Mouse (Mus musculus): ENCODE measurements at regions not wholly inside any gene's neighbourhood (a gene's known extent, or its start where the extent isn't known, plus 50 kb on each side); places are given as distances from the start of the nearest gene placed in this dataset.

GRCm38 (mm10) chr9:101404441-101405081, 153.0 kb upstream of the Ppp2r3a start:
- Histone ChIP-seq H3K36me3 (ENCODE audit: control insufficient read depth in 1 of 2, insufficient read depth in 2 of 2, low read length in 2 of 2) (no peaks in the 10 kb centered on the region), H3K27ac (ENCODE audit: control insufficient read depth, low read depth, low read length) (no peak overlapping the region), H3K9me3 (replicated peaks; ENCODE audit: insufficient read depth, low read length) (no peaks in the 10 kb centered on the region), H3K9ac (ENCODE audit: control insufficient read depth, low read depth, low read length, poor library complexity, severe bottlenecking) (no peak overlapping the region), H3K79me2 (ENCODE audit: control insufficient read depth, insufficient read depth, low read length, poor library complexity) (no peaks in the 10 kb centered on the region), H3K4me3 (ENCODE audit: control insufficient read depth in 1 of 2, insufficient read depth in 1 of 2, low read depth in 2 of 2, low read length in 2 of 2) (no peak overlapping the region), H3K4me1 (ENCODE audit: control insufficient read depth in 1 of 2, insufficient read depth in 2 of 2, low read length in 2 of 2) (no peaks in the 10 kb centered on the region), H3K27me3 (ENCODE audit: control insufficient read depth in 1 of 2, insufficient read depth in 2 of 2, low read length in 2 of 2) (no peaks in the 10 kb centered on the region)
- DNase-seq (ENCODE audit: low read depth, low spot score): no peak
- TF ChIP-seq GATA1 (IDR thresholded peaks at IDR 0.05; ENCODE audit: low read depth, low read length): no peak
- TF ChIP-seq CHD2 (IDR thresholded peaks at IDR 0.05; ENCODE audit: low read length): no peak
- TF ChIP-seq MEF2A (IDR thresholded peaks at IDR 0.05; ENCODE audit: extremely low read depth, insufficient replicate concordance, low read depth, low read length, poor library complexity, severe bottlenecking): no peak
- TF ChIP-seq MYB (IDR thresholded peaks at IDR 0.05; ENCODE audit: low read depth, low read length): no peak
- no peak for TF ChIP-seq ELF1 (IDR thresholded peaks at IDR 0.05; ENCODE audit: low read depth, low read length)
- no peak for TF ChIP-seq NELFE (IDR thresholded peaks at IDR 0.05; ENCODE audit: low read depth, low read length)
- TF ChIP-seq ZC3H11A (IDR thresholded peaks at IDR 0.05; ENCODE audit: low read depth, low read length): no peak
- no peak for TF ChIP-seq ZMIZ1 (IDR thresholded peaks at IDR 0.05; ENCODE audit: low read depth, low read length)
- no peak for TF ChIP-seq USF1 (IDR thresholded peaks at IDR 0.05; ENCODE audit: low read depth, low read length)
- no peak for TF ChIP-seq SMC3 (IDR thresholded peaks at IDR 0.05; ENCODE audit: low read depth, low read length)
- TF ChIP-seq HCFC1 (IDR thresholded peaks at IDR 0.05; ENCODE audit: low read depth, low read length): no peak

GRCm38 (mm10) chr9:101404034-101404433, 152.4 kb upstream of the Ppp2r3a start:
- H3K4me3 ChIP-seq (ENCODE audit: control insufficient read depth in 1 of 2, insufficient read depth in 1 of 2, low read depth in 2 of 2, low read length in 2 of 2): no peak overlapping the region
- no peaks in the 10 kb centered on the region for H3K36me3 ChIP-seq (ENCODE audit: control insufficient read depth in 1 of 2, insufficient read depth in 2 of 2, low read length in 2 of 2)
- H3K27ac ChIP-seq (ENCODE audit: control insufficient read depth, low read depth, low read length): no peak overlapping the region
- no peak for TF ChIP-seq MXI1 (IDR thresholded peaks at IDR 0.05; ENCODE audit: low read depth, low read length)
- no peak for TF ChIP-seq RAD21 (IDR thresholded peaks at IDR 0.05; ENCODE audit: low read depth, low read length)
- TF ChIP-seq MEF2A (IDR thresholded peaks at IDR 0.05; ENCODE audit: extremely low read depth, insufficient replicate concordance, low read depth, low read length, poor library complexity, severe bottlenecking): no peak
- no peak for TF ChIP-seq SIN3A (IDR thresholded peaks at IDR 0.05; ENCODE audit: low read length)
- no peaks in the 10 kb centered on the region for H3K9me3 ChIP-seq (replicated peaks; ENCODE audit: insufficient read depth, low read length)
- no peaks in the 10 kb centered on the region for H3K27me3 ChIP-seq (ENCODE audit: control insufficient read depth in 1 of 2, insufficient read depth in 2 of 2, low read length in 2 of 2)
- no peaks in the 10 kb centered on the region for H3K4me1 ChIP-seq (ENCODE audit: control insufficient read depth in 1 of 2, insufficient read depth in 2 of 2, low read length in 2 of 2)
- H3K9ac ChIP-seq (ENCODE audit: control insufficient read depth, low read depth, low read length, poor library complexity, severe bottlenecking): no peak overlapping the region
- no peak for DNase-seq (ENCODE audit: low read depth, low spot score)
- H3K79me2 ChIP-seq (ENCODE audit: control insufficient read depth, insufficient read depth, low read length, poor library complexity): no peaks in the 10 kb centered on the region

Measured in MEL (cell line).